Mouse (Mus musculus): ENCODE measurements around the gene Hoxc11.

Gene Hoxc11

DNA sequence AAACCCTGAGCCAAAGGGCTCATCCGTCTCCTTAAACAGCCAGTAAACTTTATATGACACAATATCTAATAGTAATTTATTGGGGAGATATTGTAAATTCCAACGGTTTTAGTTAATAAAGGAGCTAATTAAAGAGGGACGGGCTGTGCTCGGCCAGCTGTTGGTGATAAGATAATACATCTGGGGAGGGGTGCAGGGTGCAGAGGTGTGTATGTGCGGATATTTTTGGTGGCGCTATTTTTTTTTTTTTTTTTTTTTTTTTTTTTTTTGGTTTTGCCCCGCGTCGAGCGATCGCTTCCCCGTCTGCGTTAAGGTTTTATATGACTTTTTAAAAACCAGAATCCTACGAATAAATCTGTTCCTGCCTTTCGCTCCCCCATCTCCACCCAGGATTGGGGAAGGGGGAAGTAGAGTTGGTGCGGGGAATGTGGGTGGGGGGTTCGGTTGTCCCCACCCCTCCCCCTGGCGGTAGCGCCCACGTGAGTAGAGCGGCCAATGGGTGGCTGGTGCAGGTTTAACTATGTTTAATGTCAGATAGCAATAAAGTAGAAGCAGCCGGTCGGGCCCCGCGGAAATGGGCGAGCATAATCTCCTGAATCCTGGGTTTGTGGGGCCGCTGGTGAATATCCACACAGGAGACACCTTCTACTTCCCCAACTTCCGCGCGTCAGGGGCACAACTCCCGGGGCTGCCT, 17.8 kb upstream of the Hoxc11 start, which contains the start of gene Hoxc12:
TSS of gene Hoxc12 (plus strand) at position 479 of the 694 bp plus-strand sequence.
- no peak for DNase-seq (ENCODE audit: extremely low read depth, insufficient read length, low spot score)

DNA sequence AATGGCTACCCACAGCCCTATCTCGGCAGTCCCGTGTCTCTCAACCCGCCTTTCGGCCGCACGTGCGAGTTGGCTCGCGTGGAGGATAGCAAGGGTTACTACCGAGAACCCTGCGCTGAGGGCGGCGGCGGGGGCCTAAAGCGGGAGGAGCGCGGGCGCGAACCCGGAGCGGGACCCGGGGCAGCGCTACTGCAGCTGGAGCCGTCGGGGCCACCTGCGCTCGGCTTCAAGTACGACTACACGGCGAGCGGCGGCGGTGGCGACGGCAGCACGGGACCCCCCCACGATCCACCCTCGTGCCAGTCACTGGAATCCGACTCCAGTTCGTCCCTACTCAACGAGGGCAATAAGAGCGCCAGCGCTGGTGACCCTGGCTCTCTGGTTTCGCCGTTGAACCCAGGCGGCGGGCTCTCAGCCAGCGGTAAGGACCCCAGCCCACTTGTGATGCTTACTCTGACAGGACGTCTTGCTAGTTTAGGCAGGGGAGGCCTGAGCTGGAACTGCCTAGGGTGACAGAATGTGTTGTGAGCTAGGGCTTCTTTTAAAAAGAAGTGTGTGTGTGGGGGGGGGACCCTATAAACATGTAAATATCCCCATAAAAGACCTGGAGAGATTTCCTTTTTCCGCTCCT, 17.1 kb upstream of the Hoxc11 start:
- no peak for DNase-seq (ENCODE audit: extremely low read depth, insufficient read length, low spot score)

DNA sequence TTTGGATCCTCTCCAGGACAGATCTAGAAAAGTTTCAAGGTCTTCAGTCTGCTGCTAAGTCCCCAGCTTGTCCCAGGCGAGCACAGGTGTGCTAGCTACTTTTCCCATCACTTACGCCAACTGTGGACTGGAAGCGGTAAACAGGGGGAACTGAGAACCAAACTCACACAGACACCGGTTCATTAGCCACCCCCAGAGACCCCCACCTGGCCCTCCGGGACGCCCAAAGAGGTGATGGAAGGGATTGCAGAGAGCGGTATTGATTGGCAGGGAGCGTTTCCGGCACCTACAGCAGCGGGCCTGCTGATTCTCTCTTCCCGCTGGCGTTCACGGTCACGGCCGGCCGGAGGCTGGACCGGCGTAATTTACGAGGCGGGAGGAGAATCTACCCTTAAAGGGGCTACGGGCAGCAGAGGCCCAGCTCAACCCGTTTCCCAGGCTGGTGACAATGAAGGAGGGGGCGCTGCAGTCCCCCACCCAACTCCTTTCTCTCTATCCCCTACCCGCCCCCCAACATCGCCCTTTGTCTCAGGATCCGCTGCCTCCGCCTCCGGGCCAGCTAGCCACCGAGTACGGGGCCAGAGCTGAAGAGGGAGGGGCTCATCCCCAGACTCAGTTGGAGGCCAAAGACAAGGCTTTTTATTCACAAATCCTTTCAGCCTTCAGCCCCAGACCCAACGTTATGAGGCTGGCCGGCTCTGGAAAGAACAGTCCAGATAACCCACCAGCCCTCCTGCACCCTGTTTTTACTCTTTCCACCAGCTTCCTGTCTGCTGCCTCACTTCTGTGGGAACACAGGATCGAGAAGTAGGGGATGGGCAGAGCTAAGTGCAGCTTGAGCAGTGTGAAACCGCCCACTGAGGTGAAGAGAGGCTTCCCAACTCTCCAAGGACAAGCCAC, 14.7 kb upstream of the Hoxc11 start:
- DNase-seq (ENCODE audit: extremely low read depth, insufficient read length, low spot score), result no peak

DNA sequence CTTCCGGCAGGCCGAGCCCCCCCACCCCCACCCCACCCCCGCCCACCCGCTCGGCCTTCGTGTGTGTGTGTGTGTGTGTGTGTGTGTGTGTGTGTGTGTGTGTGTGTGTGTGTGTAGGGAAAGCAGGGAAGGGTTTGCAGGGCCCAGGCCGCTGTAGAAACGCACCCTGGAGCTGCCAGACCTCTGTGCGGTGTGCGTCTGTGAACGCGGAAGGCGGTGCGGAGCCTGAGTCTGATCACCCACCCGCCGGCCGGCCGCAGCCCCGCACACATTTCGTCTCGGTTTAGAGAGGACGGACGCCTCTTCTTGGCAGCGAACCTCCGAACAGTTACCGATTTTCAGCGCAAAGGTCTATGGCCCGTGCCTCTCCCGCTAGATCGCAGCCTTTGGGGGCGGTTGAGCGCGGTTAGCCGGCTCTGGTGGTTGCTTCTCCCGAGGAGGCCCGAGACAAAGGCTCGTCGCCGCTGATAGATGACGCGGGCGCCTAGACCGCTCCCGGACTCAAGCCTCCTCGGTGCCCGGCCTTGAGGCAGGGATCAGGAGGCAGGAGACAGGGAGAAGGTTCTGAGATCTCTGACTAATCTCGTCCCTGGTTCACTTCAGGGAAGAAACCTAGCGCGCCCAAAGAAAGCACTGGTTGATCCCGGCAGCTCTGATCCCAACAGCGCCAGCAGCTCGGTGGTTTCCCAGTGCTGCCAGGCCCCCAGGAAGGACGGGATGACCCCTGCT, 11.3 kb upstream of the Hoxc11 start:
- DNase-seq (ENCODE audit: extremely low read depth, insufficient read length, low spot score), result no peak

DNA sequence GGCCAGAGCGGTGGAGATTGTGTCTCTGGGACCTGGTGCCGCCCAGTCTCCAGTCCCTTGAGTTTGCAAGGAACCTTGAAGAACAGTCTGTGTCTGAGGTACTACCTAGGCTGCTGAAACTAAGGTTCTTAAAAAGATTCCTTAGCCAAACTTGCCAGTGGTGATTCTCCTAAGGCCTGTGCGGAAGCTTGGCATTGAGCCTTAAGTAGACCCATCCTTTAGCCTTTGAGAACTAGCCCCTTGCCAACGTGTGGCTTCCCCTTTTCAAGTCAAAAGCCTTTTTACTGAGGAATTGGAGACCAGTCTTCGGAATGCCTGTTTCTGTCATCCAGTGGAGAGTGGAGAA, 10.8 kb upstream of the Hoxc11 start:
- no peak for DNase-seq (ENCODE audit: extremely low read depth, insufficient read length, low spot score)

DNA sequence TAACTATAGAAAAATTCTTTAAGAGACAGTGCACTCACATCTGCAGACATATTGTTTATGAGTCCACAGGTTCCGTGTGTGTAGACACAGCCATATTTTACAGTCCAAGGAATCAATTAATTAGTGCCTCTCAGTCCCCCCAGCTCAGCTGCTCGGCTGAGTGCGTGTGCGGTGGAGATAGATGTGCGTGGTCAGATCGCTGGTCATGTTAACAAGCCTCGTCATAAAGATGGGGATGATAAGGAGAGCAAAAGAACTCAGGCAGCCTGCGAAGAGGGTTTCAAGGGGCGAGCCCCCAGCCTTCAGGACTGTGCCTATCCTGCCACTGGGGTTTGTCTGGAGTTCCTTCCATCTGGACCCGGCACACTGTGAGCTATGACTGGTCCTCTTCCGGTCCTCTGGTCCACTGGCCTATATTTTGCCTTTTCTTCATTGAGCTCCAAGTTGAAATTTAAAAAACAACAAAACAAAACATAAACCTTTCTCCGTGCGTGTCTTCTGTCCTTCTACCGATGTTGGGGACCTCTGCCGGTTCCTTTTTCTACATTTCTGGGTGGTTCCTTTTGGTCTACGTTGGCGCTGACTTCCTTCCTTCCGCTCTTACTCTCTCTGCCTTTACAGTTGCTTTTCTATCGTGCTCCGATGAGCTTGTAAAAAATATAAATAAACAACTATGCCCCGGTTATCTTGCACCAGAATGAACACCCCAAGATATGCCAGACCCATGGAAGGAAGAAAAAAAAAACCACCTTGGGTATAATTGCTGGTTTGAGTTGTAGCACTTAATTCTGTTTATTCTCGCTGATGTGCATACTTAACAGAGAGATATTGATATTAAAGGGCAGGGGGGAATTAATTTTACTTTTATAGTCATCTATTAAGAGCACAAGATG, 8.8 kb upstream of the Hoxc11 start:
- no peak for DNase-seq (ENCODE audit: extremely low read depth, insufficient read length, low spot score)

DNA sequence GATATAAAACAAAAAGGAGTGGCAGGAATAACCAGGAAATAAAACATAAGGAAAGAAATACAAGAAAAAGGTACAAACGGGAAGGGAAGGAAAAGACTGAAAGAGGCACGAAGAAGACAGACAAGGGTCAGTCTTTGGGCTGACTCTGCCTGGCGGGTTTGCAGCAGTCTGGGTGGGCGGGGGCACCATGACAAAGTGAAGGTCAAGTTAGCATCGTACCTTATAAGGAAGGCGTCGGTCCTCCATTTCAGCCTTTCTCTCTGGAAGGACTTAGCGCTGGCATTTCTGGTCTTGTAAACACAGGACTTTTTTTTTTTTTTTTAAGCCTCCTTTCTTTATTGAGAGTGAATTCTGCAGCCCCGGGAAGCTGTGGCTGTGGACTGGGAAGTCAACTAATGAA, 7.0 kb upstream of the Hoxc11 start:
- DNase-seq (ENCODE audit: extremely low read depth, insufficient read length, low spot score), result no peak

DNA sequence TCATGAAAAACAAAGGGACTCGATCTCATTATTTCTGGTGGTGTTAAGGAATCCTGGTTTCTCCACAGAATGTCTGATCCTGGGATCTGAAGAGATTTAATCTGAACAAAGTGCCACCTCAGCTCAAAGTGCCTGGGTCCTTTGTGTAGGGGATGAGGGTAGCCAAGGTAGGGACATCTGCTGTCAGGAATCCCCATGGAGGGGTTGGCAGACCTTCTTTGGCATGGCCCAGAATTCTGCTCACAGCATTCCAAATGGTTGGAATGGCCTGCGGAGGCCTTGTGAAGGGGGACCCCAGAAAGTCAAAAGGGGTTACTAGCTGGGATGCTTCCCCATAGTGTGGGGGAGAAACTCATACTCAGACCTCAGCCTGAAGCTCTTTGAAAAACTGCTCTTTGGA, 5.4 kb upstream of the Hoxc11 start:
- DNase-seq (ENCODE audit: extremely low read depth, insufficient read length, low spot score), result no peak

DNA sequence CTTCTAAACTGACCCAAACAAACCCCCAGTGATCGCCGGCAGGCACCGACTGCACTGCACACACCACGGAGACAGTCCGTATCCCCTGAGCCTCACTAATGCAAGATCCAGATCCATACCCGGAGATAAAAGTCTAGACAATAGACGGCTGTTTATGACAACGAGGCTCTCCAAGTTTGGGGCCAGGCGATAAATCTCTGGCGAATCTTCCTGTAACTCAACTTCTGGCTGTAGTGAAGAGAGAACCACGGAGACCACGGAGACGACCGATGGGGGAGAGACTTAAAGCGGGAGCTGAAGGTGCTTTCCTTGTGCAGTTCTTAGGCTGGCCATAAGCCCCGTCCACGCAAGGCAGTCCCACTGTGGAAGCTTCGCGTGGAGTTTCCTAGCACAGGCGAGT, 4.5 kb upstream of the Hoxc11 start:
- DNase-seq (ENCODE audit: extremely low read depth, insufficient read length, low spot score), result no peak

DNA sequence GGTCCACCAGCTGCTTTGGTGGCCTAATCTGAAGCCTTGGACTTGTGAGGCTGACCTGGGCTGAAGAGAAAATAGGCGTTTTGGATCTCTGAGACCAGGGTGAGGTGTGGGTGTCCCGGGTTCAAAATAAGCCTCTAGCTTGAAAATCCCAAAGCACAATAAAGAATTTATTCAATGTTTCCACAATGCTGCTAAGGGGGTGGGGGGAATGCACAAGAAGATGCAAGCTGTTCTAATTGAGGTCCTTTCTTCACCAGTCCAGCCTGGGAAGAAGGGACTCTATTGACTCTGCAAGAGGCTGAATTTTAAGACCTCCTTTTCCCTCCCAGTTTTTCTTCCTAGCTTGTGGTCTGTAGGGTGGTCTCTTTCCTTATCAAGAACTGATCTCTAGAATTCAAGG, 3.4 kb upstream of the Hoxc11 start:
- no peak for DNase-seq (ENCODE audit: extremely low read depth, insufficient read length, low spot score)

DNA sequence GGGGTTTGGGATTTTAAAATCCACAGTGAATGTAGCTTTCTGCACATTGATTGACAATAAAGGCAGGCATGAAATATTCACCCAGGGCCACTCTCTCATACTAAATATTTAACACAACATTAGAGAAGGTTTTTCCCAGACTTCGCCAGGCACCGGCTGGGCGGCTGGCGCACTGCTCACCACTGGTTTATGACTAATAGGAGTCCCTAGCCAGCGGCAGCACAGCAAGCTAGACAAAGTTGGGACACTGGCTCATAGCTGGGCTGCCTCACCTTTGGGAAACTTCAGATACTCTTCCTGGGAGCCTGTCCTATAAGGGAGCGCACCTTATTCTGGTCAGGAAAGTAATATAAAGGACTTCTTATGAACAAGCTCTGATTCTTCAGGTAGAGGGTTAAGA, 666 bp upstream of the Hoxc11 start:
- DNase-seq (ENCODE audit: extremely low read depth, insufficient read length, low spot score), result peak; percentile 52

DNA sequence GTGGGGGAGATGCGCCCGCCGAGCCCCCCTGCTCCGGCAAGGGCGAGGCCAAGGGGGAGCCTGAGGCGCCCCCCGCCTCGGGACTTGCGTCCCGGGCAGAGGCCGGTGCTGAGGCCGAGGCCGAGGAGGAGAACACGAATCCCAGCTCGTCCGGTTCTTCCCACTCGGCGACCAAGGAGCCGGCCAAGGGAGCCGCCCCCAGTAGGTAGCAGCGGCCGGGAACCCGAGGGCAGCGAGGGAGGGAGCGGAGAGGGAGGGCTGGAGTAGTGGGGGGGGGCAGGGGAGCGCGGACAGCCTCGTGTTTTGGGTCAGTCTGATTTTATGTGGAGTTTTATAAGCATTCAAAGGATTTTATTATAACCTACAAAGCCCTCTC, 768 bp downstream of the Hoxc11 start:
- peak; percentile 81 for DNase-seq (ENCODE audit: extremely low read depth, insufficient read length, low spot score)

DNA sequence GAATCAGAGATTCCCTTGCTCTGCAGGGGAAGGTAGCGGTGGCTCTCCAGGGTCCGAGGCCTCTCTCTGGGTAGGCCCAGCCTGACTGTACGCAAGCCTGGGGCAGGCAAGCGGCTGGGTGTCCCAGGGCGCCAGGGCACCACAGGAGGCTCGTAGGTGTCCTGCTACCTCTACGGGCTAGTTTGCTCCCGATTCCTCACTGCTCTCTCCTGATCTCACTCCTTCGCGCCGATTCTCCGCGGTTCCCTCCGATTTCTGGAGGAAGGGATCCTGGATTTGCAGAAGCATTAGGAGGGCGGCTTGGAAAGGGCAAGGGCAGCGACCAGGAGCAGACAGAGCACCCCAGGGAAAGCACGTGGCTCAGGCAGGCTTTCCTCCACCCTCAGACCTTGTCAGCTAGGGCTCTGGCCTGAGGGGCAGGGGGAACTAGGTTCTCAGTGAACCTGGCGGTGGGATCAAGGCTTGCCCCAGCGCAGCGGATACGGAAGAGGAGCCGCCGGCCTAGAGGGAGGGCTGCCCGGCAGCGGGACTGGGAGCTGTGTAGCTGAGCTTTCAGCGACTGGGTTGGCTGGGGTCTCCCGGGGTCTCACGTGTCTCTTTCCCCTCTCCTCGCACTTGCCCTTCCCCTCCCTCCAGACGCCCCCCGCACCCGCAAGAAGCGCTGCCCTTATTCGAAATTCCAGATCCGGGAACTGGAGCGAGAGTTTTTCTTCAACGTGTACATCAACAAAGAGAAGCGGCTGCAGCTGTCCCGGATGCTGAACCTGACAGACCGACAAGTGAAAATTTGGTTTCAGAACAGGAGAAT, 1.8 kb downstream of the Hoxc11 start:
- DNase-seq (ENCODE audit: extremely low read depth, insufficient read length, low spot score), result peak; percentile 80

DNA sequence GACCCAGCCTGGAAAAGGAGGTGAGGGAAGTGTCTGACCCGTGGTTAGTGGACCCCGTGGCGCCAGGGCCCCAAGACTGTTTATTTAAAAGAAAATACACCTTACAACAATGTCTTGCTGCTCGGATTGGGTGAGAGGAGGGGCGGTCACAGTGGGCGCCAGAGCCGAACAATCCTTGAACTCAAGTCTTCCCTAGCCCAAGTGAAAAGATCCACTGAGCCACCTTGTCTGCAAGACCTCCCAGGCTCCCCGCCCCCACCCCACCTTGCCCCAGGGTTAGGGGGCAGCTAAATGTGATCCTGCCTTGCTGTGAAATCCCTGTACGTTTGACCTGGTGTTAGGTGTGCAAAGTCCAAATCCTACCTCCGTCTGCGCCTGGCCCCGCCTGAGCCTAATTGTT, 2.7 kb downstream of the Hoxc11 start:
- DNase-seq (ENCODE audit: extremely low read depth, insufficient read length, low spot score), result no peak

DNA sequence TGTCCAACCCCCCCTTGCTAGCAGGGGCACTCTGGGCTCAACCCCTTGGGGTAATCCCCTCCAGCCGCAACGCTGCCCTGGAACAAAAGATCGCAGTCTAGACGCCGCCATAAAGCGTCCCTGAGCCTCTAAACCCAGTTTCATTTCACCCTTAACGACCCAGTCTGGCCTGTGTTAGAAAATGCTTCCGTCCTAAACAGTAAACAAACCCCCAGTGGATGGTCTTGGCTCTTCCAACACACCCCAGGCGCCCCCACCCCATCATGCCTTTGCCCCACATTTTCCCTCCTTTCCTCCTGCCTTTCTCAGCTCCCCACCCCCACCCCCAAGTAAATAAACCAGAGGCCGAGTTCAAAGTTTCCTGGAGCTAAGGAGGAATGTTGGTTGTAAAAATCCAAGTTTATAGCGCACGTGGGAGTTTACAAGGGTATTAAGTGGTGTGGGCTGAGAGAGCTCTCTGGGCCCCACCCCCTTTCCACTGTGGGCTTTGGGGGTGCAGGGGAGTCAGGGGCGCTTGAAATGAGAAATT, 5.5 kb downstream of the Hoxc11 start:
- no peak for DNase-seq (ENCODE audit: extremely low read depth, insufficient read length, low spot score)

DNA sequence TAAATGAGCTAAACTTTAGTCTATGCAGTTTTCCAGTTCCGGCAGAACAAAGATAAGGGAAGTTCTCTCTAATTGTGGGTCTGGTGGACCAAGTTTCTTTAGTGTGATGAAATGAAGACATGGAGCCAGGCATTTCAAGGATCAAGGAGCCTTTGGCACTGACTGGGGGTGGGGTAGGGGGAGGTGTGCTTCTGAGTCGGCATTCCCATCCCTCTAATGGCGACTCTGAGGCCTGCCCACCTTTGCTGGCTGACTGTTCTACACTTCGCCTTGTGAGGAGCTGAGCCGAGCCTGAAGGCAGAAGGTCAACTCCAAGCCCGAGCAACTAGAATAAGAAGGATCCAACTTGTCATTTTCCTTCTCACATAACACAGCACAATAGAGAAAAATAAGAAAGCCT, 7.5 kb downstream of the Hoxc11 start:
- peak; percentile 51 for DNase-seq (ENCODE audit: extremely low read depth, insufficient read length, low spot score)

DNA sequence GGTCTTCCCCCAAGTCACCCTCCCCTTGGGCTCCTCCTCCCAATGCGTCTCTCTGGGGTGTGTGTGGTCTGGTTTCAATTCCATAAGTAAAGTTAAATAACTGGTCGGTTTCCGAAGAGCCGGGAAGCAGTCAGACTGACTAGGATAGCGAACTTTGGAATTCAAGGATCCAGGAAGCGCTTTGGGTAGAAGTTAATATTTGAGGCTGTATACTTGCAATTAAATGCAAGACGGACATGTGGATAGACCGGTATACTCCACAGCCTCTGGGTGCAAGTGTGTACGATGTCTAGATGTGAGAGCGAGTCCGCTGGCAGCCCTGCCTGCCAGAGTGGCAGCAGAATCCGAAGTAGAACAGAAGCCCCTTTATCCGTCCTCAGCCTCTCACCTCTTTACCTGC, 8.3 kb downstream of the Hoxc11 start:
- peak; percentile 51 for DNase-seq (ENCODE audit: extremely low read depth, insufficient read length, low spot score)

DNA sequence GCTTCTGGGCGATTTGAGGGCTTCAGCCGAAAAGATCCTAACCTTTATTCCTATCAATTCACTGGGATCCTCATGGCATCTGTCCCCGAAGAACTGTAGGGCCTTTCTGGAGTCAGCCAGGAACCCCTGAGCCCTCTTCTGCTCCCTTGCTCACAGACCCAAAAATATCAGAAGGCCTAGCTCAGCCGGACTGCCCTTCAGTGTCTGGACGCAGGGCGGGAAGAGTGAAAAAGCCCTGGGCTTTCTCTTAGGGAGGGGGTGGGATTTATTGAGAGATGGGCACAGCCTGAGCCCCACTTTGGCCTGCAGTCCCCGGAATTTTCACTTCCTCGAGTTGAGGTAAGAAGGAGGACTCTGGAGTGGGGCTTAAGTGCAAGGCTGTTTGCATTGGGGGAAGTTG, 9.0 kb downstream of the Hoxc11 start:
- DNase-seq (ENCODE audit: extremely low read depth, insufficient read length, low spot score), result no peak

Measured in 3134 (cell line).